Mouse (Mus musculus): ENCODE measurements around the gene Zfp174. TPM values are rescaled to one million over a fixed set of nuclear protein-coding genes. Genes with fewer than 3 reads are reported as not detected.
"Not testable (repeated sequence)": the region's sequence is repeated elsewhere in the genome, so short reads cannot be mapped to it uniquely, and the experiment has no call there.

Gene Zfp174
- polyA plus RNA-seq, 1 experiment from 2014 or later, result 1.3 TPM

- no peak for DNase-seq (ENCODE audit: low spot score)
- WGBS, result 51% methylated on average over 17 of the region's 17 CpGs
Measured at GRCm38 (mm10) chr16:3839157-3839885, 7.7 kb upstream of the Zfp174 start.

DNA sequence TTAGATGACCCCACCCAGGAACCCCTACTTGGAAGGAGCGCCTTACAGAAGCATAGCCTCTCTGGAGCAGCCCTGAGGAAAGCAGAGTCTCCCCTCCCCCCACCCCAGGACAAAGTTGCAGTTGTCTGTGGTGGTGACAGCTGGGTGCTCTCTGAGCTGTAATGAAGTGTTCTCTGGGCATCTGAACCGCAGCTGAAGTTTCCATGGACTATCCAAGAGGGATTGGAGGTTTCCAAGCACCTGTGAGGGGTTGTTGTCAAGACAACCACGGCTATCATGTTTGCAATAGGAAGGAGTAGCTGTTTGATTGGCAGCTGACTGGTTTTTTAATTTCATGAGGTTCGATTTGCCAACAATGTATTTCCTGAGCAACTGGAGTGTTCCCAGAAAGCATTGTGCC, 4.1 kb upstream of the Zfp174 start:
- no peaks in the 10 kb centered on the region for H3K9me3 ChIP-seq (ENCODE audit: control insufficient read depth, low read length)
- H3K9ac ChIP-seq (ENCODE audit: low read length), result no peak overlapping the region
- H3K4me1 ChIP-seq (replicated peaks; ENCODE audit: control insufficient read depth, insufficient read depth, low read length), result peaks cover 4% of the 10 kb centered on the region; the same call in 1 of the 2 replicates
- H3K4me3 ChIP-seq (ENCODE audit: low read depth, low read length), result no peak overlapping the region
- no peak overlapping the region for H3K4me2 ChIP-seq (ENCODE audit: low read length)
- no peaks in the 10 kb centered on the region for H3K27me3 ChIP-seq (replicated peaks; ENCODE audit: control insufficient read depth, insufficient read depth, low read length)
- no peak overlapping the region for H3K27ac ChIP-seq (ENCODE audit: low read depth)
- no peaks in the 10 kb centered on the region for H3K36me3 ChIP-seq (ENCODE audit: control insufficient read depth, insufficient read depth, low read length)
- ATAC-seq (replicated peaks; ENCODE audit: low FRiP score, low TSS enrichment, low read depth) (no peak), DNase-seq (ENCODE audit: low spot score) (no peak)
- 28% methylated on average over 4 of the region's 4 CpGs for WGBS

More at GRCm38 (mm10) chr16:3839157-3839885, 7.7 kb upstream of the Zfp174 start:
- no peak overlapping the region for H3K9ac ChIP-seq (ENCODE audit: low read length)
- no peak overlapping the region for H3K4me2 ChIP-seq (ENCODE audit: low read length)
- H3K4me1 ChIP-seq (replicated peaks; ENCODE audit: control insufficient read depth, insufficient read depth, low read length), result no peaks in the 10 kb centered on the region
- no peak overlapping the region for H3K27ac ChIP-seq (ENCODE audit: low read depth)
- no peaks in the 10 kb centered on the region for H3K27me3 ChIP-seq (replicated peaks; ENCODE audit: control insufficient read depth, insufficient read depth, low read length)
- H3K4me3 ChIP-seq (ENCODE audit: low read depth, low read length), result no peak overlapping the region
- H3K36me3 ChIP-seq (ENCODE audit: control insufficient read depth, insufficient read depth, low read length), result no peaks in the 10 kb centered on the region
- ATAC-seq (replicated peaks; ENCODE audit: low FRiP score, low TSS enrichment, low read depth), result no peak
- no peaks in the 10 kb centered on the region for H3K9me3 ChIP-seq (ENCODE audit: control insufficient read depth, low read length)

DNA sequence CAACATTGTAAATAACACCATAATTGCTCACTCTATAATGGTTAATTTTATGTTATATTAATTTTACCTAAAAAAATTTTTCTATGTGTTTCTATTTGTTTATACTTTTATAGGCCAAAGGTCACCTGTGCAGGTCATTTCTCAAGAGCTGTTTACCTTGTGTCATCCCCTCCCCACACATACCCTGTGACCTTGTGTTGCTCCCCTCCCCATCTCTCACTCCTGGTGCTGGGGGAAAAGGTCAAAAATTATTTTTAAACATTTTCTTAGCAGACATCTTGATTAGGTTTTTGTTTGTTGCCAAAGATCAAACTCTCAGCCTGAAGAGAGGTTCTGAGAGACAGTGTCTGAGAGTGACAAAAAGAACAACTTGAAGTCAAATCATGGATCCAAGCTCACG, 3.3 kb upstream of the Zfp174 start:
- Histone ChIP-seq H3K9me3 (ENCODE audit: control insufficient read depth, low read length) (no peaks in the 10 kb centered on the region), H3K4me1 (replicated peaks; ENCODE audit: control insufficient read depth, insufficient read depth, low read length) (peaks cover 5% of the 10 kb centered on the region; the same call in 1 of the 2 replicates), H3K27ac (ENCODE audit: low read depth) (no peak overlapping the region), H3K4me3 (ENCODE audit: low read depth, low read length) (no peak overlapping the region), H3K36me3 (ENCODE audit: control insufficient read depth, insufficient read depth, low read length) (no peaks in the 10 kb centered on the region), H3K9ac (ENCODE audit: low read length) (no peak overlapping the region), H3K4me2 (ENCODE audit: low read length) (no peak overlapping the region), H3K27me3 (replicated peaks; ENCODE audit: control insufficient read depth, insufficient read depth, low read length) (no peaks in the 10 kb centered on the region)
- ATAC-seq (replicated peaks; ENCODE audit: low FRiP score, low TSS enrichment, low read depth) (no peak), DNase-seq (ENCODE audit: low spot score) (no peak)
- WGBS, result 48% methylated on average over 1 of the region's 1 CpGs

GRCm38 (mm10) chr16:3847871-3848270, 803 bp downstream of the Zfp174 start:
- Histone ChIP-seq H3K4me2 (ENCODE audit: low read length) (peak overlapping the region; percentile 69), H3K9ac (ENCODE audit: low read length) (peak overlapping the region; percentile 54; the same call in 1 of the 2 replicates), H3K36me3 (ENCODE audit: control insufficient read depth, insufficient read depth, low read length) (no peaks in the 10 kb centered on the region), H3K4me3 (ENCODE audit: low read depth, low read length) (peak overlapping the region; percentile 56; the same call in 1 of the 2 replicates), H3K27ac (ENCODE audit: low read depth) (no peak overlapping the region), H3K4me1 (replicated peaks; ENCODE audit: control insufficient read depth, insufficient read depth, low read length) (peaks cover 5% of the 10 kb centered on the region; the same call in 1 of the 2 replicates), H3K27me3 (replicated peaks; ENCODE audit: control insufficient read depth, insufficient read depth, low read length) (no peaks in the 10 kb centered on the region), H3K9me3 (ENCODE audit: control insufficient read depth, low read length) (no peaks in the 10 kb centered on the region)
- DNase-seq (ENCODE audit: low spot score), result no peak
- 59% methylated on average over 4 of the region's 4 CpGs for WGBS
- no peak for ATAC-seq (replicated peaks; ENCODE audit: low FRiP score, low TSS enrichment, low read depth)

DNA sequence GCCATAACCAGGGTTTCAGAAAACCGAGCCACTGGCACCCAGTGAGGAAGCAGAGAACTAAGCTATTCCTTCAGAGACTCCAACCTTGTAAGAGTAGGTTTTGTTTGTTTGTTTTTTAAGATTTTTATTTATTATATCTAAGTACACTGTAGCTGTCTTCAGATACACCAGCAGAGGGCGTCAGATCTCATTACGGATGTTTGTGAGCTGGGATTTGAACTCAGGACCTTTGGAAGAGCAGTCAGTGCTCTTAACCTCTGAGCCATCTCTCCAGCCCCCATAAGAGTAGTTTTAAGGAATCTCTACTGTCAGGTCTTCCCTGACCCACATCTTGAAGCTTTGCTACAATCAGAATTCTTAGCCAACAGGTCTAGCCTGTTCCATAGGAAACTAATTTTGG, 1.3 kb downstream of the Zfp174 start:
- Histone ChIP-seq H3K27me3 (replicated peaks; ENCODE audit: control insufficient read depth, insufficient read depth, low read length) (no peaks in the 10 kb centered on the region), H3K9me3 (ENCODE audit: control insufficient read depth, low read length) (no peaks in the 10 kb centered on the region), H3K4me2 (ENCODE audit: low read length) (no peak overlapping the region), H3K4me1 (replicated peaks; ENCODE audit: control insufficient read depth, insufficient read depth, low read length) (peaks cover 5% of the 10 kb centered on the region; the same call in 1 of the 2 replicates), H3K9ac (ENCODE audit: low read length) (no peak overlapping the region), H3K4me3 (ENCODE audit: low read depth, low read length) (no peak overlapping the region), H3K27ac (ENCODE audit: low read depth) (no peak overlapping the region), H3K36me3 (ENCODE audit: control insufficient read depth, insufficient read depth, low read length) (no peaks in the 10 kb centered on the region)
- WGBS, result 78% methylated on average over 3 of the region's 3 CpGs
- DNase-seq (ENCODE audit: low spot score) (no peak), ATAC-seq (replicated peaks; ENCODE audit: low FRiP score, low TSS enrichment, low read depth) (no peak)

GRCm38 (mm10) chr16:3851301-3851700, 4.2 kb downstream of the Zfp174 start:
- not testable (repeated sequence) for H3K27ac ChIP-seq (ENCODE audit: low read depth); H3K27me3 ChIP-seq (replicated peaks; ENCODE audit: control insufficient read depth, insufficient read depth, low read length); H3K9ac ChIP-seq (ENCODE audit: low read length); ATAC-seq (replicated peaks; ENCODE audit: low FRiP score, low TSS enrichment, low read depth); H3K36me3 ChIP-seq (ENCODE audit: control insufficient read depth, insufficient read depth, low read length); DNase-seq (ENCODE audit: low spot score); H3K4me3 ChIP-seq (ENCODE audit: low read depth, low read length); H3K4me1 ChIP-seq (replicated peaks; ENCODE audit: control insufficient read depth, insufficient read depth, low read length); H3K9me3 ChIP-seq (ENCODE audit: control insufficient read depth, low read length); H3K4me2 ChIP-seq (ENCODE audit: low read length)
- WGBS, result 91% methylated on average over 13 of the region's 13 CpGs

GRCm38 (mm10) chr16:3852586-3852985, 5.5 kb downstream of the Zfp174 start:
- 0 out of 2 replicates have a peak, but pooled peaks cover 5% of the 10 kb centered on the region for H3K4me1 ChIP-seq (replicated peaks; ENCODE audit: control insufficient read depth, insufficient read depth, low read length)
- H3K4me2 ChIP-seq (ENCODE audit: low read length), result no peak overlapping the region
- DNase-seq (ENCODE audit: low spot score) (no peak), ATAC-seq (replicated peaks; ENCODE audit: low FRiP score, low TSS enrichment, low read depth) (no peak)
- no peak overlapping the region for H3K9ac ChIP-seq (ENCODE audit: low read length)
- no peaks in the 10 kb centered on the region for H3K9me3 ChIP-seq (ENCODE audit: control insufficient read depth, low read length)
- H3K27ac ChIP-seq (ENCODE audit: low read depth), result no peak overlapping the region
- no peaks in the 10 kb centered on the region for H3K27me3 ChIP-seq (replicated peaks; ENCODE audit: control insufficient read depth, insufficient read depth, low read length)
- no peak overlapping the region for H3K4me3 ChIP-seq (ENCODE audit: low read depth, low read length)
- no peaks in the 10 kb centered on the region; the same call in 1 of the 2 replicates for H3K36me3 ChIP-seq (ENCODE audit: control insufficient read depth, insufficient read depth, low read length)
- WGBS, result 37% methylated on average over 12 of the region's 12 CpGs

DNA sequence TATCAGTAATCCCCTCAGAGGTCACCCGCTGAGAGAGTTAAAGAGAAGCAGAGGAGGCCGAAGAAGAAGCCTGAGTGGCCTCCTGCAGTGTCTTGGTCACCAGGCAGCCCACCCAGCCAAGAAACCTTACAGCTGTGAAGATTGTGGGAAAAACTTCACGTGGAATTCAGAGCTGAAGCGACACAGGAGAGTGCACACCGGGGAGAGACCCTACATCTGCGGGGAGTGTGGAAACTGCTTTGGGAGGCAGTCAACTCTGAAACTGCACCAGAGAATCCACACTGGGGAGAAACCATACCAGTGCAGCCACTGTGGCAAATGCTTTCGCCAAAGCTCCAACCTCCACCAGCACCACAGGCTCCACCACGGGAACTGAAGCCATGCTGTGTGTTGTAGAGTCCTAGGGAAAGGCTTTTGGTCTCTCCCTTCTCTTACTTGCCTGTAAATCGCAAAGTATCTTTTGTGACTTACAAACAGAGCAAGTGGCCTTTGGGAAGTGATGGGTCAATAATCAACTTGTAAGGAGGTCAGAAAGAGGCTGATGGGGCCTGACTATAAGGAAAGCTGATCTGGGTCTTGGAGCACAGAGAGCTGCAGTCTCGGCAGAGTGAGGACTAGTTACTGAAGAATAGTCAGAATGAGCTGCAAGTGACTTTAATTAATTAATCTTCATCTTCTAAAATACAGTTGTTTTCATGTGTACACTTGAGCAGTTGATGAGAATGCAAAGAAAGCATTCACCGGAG, 7.5 kb downstream of the Zfp174 start:
- Histone ChIP-seq H3K4me1 (replicated peaks; ENCODE audit: control insufficient read depth, insufficient read depth, low read length) (no peaks in the 10 kb centered on the region), H3K9ac (ENCODE audit: low read length) (no peak overlapping the region), H3K9me3 (ENCODE audit: control insufficient read depth, low read length) (no peaks in the 10 kb centered on the region), H3K36me3 (ENCODE audit: control insufficient read depth, insufficient read depth, low read length) (no peaks in the 10 kb centered on the region; the same call in 1 of the 2 replicates), H3K27ac (ENCODE audit: low read depth) (no peak overlapping the region), H3K4me3 (ENCODE audit: low read depth, low read length) (no peak overlapping the region), H3K27me3 (replicated peaks; ENCODE audit: control insufficient read depth, insufficient read depth, low read length) (no peaks in the 10 kb centered on the region), H3K4me2 (ENCODE audit: low read length) (no peak overlapping the region)
- no peak for ATAC-seq (replicated peaks; ENCODE audit: low FRiP score, low TSS enrichment, low read depth)
- DNase-seq (ENCODE audit: low spot score), result no peak
- WGBS, result 70% methylated on average over 11 of the region's 11 CpGs

Measured in intestine, embryonic 14.5 days (tissue).